Mouse (Mus musculus): ENCODE results near the gene Gm10647.

Gm10647 gene

GRCm38 (mm10) chr9:66832366-66832908, 35.6 kb downstream of the Gm10647 start:
- CTCF ChIA-PET, result no interaction called here

GRCm38 (mm10) chr9:66833851-66834250, 37.0 kb downstream of the Gm10647 start:
- POLR2A ChIA-PET, result interaction anchor here in 2 of 4 experiments (0.6 to 3.3 kb wide), 4 partner anchors 8 to 321 kb away, joined by 3 to 19 read pairs (median 11); partner anchors contain the start of genes Aph1b (in 2 of the 2) and Fbxl22 (in 1 of the 2)

More at GRCm38 (mm10) chr9:66832366-66832908, 35.6 kb downstream of the Gm10647 start:
- POLR2A ChIA-PET, result interaction anchor here in 1 of 4 experiments (0.6 to 0.7 kb wide), 2 partner anchors 37 to 52 kb away, joined by 3 to 5 read pairs; partner anchors contain the start of gene Aph1b

GRCm38 (mm10) chr9:66834318-66835096, 37.7 kb downstream of the Gm10647 start, which contains the start of gene Aph1c:
Gene Aph1c, minus strand, starts transcription at chr9:66834726.
- CTCF ChIA-PET, result interaction anchor here in 3 of 4 experiments (0.6 to 1.6 kb wide), 14 partner anchors 9 to 1236 kb away, joined by 3 to 7 read pairs (median 4); partner anchors contain the start of genes Aph1b (in 1 of the 3) and Dapk2 (in 1 of the 3)

More at GRCm38 (mm10) chr9:66833851-66834250, 37.0 kb downstream of the Gm10647 start:
- CTCF ChIA-PET, result interaction anchor here in 1 of 4 experiments (1.4 kb wide), 1 partner anchor 676 kb away, joined by 4 read pairs; the partner anchor contains the start of gene Dapk2

GRCm38 (mm10) chr9:66835097-66835480, 38.2 kb downstream of the Gm10647 start:
- ChIA-PET POLR2A (interaction anchor here in 3 of 4 experiments (0.8 to 3.3 kb wide), 25 partner anchors 9 to 1236 kb away, joined by 3 to 19 read pairs (median 4); partner anchors contain the start of genes Aph1b (in 3 of the 3), Ciao2a (in 1 of the 3), Fbxl22 (in 1 of the 3) and Lactb (in 1 of the 3)), CTCF (interaction anchor here in 3 of 4 experiments (0.6 to 1.6 kb wide), 14 partner anchors 9 to 1236 kb away, joined by 3 to 7 read pairs (median 4); partner anchors contain the start of genes Aph1b (in 1 of the 3) and Dapk2 (in 1 of the 3))

More at GRCm38 (mm10) chr9:66834318-66835096, 37.7 kb downstream of the Gm10647 start, which contains the start of gene Aph1c:
- POLR2A ChIA-PET, result interaction anchor here in 3 of 4 experiments (0.5 to 3.3 kb wide), 27 partner anchors 10 to 1236 kb away, joined by 3 to 19 read pairs (median 4); partner anchors contain the start of genes Aph1b (in 3 of the 3), Ciao2a (in 1 of the 3), Fbxl22 (in 1 of the 3) and Lactb (in 1 of the 3)

GRCm38 (mm10) chr9:66846822-66847221, 50.0 kb downstream of the Gm10647 start:
- POLR2A ChIA-PET, result interaction anchor here in 1 of 4 experiments (0.7 kb wide), 1 partner anchor 12 kb away, joined by 3 read pairs; the partner anchor contains the start of gene Aph1c

More at GRCm38 (mm10) chr9:66846822-66847221, 50.0 kb downstream of the Gm10647 start:
- CTCF ChIA-PET, result no interaction called here

All from embryonic stem cell, embryonic (primary cell).